ENCODE assay signal across 8 mouse cellular contexts in the genomic region with DNA sequence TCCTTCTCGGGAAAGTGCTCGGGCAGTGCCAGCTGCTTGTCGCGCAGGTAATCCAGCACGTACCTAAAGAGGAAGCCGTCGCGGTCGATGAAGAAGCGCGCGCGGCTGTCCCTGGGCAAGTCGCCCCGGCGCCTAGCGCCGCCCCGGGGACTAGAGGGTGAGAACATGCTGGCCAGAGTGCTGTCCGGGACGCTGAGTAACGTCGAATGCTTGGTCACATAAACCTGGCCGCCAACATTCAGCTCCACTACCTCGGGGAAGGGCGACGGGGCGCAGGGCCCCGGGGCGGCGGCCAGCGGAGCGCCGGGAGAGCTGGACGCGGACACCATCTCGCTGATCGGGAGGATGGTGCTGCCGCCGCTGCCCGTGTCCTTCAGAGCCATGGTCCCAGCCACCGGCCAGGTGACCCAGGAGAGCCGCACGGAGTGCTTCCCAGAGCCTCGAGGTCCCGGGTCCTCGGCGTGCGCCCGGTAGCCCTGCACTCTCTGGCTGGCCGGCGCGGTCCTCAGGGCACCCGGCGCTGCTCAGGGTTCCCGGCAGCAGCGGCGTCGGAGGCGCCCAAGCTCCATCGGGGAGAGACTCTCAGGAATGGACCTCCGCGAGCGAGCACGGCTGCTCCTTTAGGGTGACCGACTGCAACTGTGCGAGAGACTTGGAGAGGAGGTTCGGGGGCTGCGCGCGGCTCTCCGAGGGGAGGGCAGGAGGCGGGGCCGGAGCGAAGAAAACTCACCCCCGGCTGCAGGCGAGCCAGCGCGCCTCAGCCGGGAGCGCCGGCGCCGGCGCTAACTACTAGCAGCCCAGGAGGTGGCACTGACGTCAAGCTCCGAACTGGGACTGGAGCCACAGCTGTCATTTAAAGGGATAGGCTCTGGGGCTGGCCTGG. TPM values are rescaled to one million over a fixed set of nuclear protein-coding genes. Genes with fewer than 3 reads are reported as not detected.
DNase-seq lines count a peak whose midpoint lies in the region; ATAC-seq lines count a peak whose summit lies in the region.

A gene (minus strand): TSS at position 761 of the 883 bp plus-strand sequence.

- H3K4me2 ChIP-seq in hindbrain, embryonic 15.5 days, result peak within 1 kb of the TSS; percentile 79
- H3K4me2 ChIP-seq in lung, embryonic 15.5 days, result peak within 1 kb of the TSS; percentile 91

- peak within 1 kb of the TSS; percentile 76 for H3K27ac ChIP-seq in hindbrain, embryonic 15.5 days (replicated peaks)
- peak within 1 kb of the TSS; percentile 44; the same call in 1 of the 2 replicates for H3K27ac ChIP-seq in lung, embryonic 15.5 days

- peak; percentile 30 to 53 for DNase-seq in adrenal gland, adult 18-20 months (ENCODE audit: low spot score in 2 of 2)
- DNase-seq in cerebellum, postnatal 14 days, result peak; percentile 90 to 92
- peak; percentile 16 to 49 for DNase-seq in frontal cortex, postnatal 14 days (ENCODE audit: low spot score in 2 of 2)
- peak; percentile 46 to 59 for DNase-seq in layer of hippocampus, postnatal 25 days (ENCODE audit: extremely low spot score in 1 of 2, low spot score in 1 of 2)
- DNase-seq in retina, postnatal 1 day, result peak; percentile 94

- no peaks in the 10 kb centered on the region for H3K9me3 ChIP-seq in hindbrain, embryonic 15.5 days
- H3K9me3 ChIP-seq in lung, embryonic 15.5 days, result no peaks in the 10 kb centered on the region

- WGBS in hindbrain, embryonic 15.5 days, result under 1% methylated on average over 84 of the region's 87 CpGs
- WGBS in lung, embryonic 15.5 days, result under 1% methylated on average over 87 of the region's 87 CpGs

- peak; percentile 92 for ATAC-seq in hindbrain, embryonic 15.5 days (ENCODE audit: low FRiP score, low read depth)
- ATAC-seq in lung, embryonic 15.5 days (ENCODE audit: borderline replicate concordance, extremely low read depth, low FRiP score, low TSS enrichment), result peak; percentile 91
- no peak for ATAC-seq in CD4-positive, CD25-positive, alpha-beta regulatory T cell, adult 4 months

- H3K36me3 ChIP-seq in hindbrain, embryonic 15.5 days, result no peaks in the 10 kb centered on the region
- no peaks in the 10 kb centered on the region for H3K36me3 ChIP-seq in lung, embryonic 15.5 days

- peaks cover 20% of the 10 kb centered on the region for H3K4me1 ChIP-seq in hindbrain, embryonic 15.5 days (replicated peaks)
- H3K4me1 ChIP-seq in lung, embryonic 15.5 days, result peaks cover 10% of the 10 kb centered on the region

- H3K9ac ChIP-seq in hindbrain, embryonic 15.5 days, result peak within 1 kb of the TSS; percentile 76
- peak within 1 kb of the TSS; percentile 41 for H3K9ac ChIP-seq in lung, embryonic 15.5 days

- peak within 1 kb of the TSS; percentile 81 for H3K4me3 ChIP-seq in hindbrain, embryonic 15.5 days
- H3K4me3 ChIP-seq in lung, embryonic 15.5 days, result peak within 1 kb of the TSS; percentile 56

- no peaks in the 10 kb centered on the region for H3K27me3 ChIP-seq in hindbrain, embryonic 15.5 days
- peaks cover 18% of the 10 kb centered on the region for H3K27me3 ChIP-seq in lung, embryonic 15.5 days

RNA-seq across cellular contexts. Expression of the gene that starts here (rescaled TPM):
- under 1 TPM; 0.38 to 0.43 TPM for total RNA-seq in adrenal gland, adult 18-20 months (2021)
- polyA plus RNA-seq in hindbrain, embryonic 15.5 days (2015; fragmentation: Nextera tagmentation; extraction: Ambion mirVana), result 23.3 and 23.4 TPM in 2 replicates
- total RNA-seq in layer of hippocampus, postnatal 25 days (2021), result 1 to 10 TPM; 6.0 TPM
- 3.2 and 3.3 TPM in 2 replicates for polyA plus RNA-seq in lung, embryonic 15.5 days (2015; fragmentation: Nextera tagmentation; extraction: Ambion mirVana)
- polyA plus RNA-seq in CD4-positive, CD25-positive, alpha-beta regulatory T cell, adult 4 months (2017; shearing (Covaris generic)), result not detected

Comparison
In these comparisons a context has a peak if more than half of its experiments do, and no peak if none do; other contexts are left out.
1. RNA of the gene that starts here (total RNA-seq): 6.0 TPM in layer of hippocampus, postnatal 25 days; 0.38 to 0.43 TPM in adrenal gland, adult 18-20 months; every median in the first group is over 4 times any median in the second.
2. Peak in DNase-seq in adrenal gland, adult 18-20 months; RNA of the gene not detected or under 1 TPM.
3. DNase-seq: peak in every context shown above with its lines; median percentile 94 in retina, postnatal 1 day; 91 in cerebellum, postnatal 14 days; 52 in layer of hippocampus, postnatal 25 days; 42 in adrenal gland, adult 18-20 months; 32 in frontal cortex, postnatal 14 days.